Mouse (Mus musculus) frontal cortex, postnatal 36 days (tissue): ENCODE data around the gene Lrriq3.

Experiments used
- DNase-seq, 2 experiments: peaks; one replicate each; pipeline ENCODE4 v3.0.0; 2022; ENCODE audit warnings: low spot score in 2 of 2

Gene Lrriq3

GRCm38 (mm10) chr3:155093116-155093956 is at the start of gene Lrriq3, which contains the start of gene Fpgt:
Gene Lrriq3 (plus strand): TSS chr3:155093434.
Gene Fpgt (minus strand): TSS chr3:155093403.
- DNase-seq, result peak; percentile 88 to 91

GRCm38 (mm10) chr3:155052021-155052420 is 41.2 kb upstream of the Lrriq3 start:
- DNase-seq, result no peak

- no peak for DNase-seq
These were observed 40.0 kb upstream of the Lrriq3 start for GRCm38 (mm10) chr3:155053189-155053588.

- no peak for DNase-seq
These were observed 37.9 kb upstream of the Lrriq3 start, which contains the start of gene Tnni3k for GRCm38 (mm10) chr3:155055231-155055916. Gene Tnni3k (minus strand): TSS chr3:155055407.

GRCm38 (mm10) chr3:155056606-155057005 is 36.6 kb upstream of the Lrriq3 start:
- DNase-seq, result no peak

GRCm38 (mm10) chr3:155057566-155057965 is 35.7 kb upstream of the Lrriq3 start:
- DNase-seq, result no peak

GRCm38 (mm10) chr3:155058800-155059448 is 34.3 kb upstream of the Lrriq3 start:
- no peak for DNase-seq

- DNase-seq, result no peak
These were observed 33.8 kb upstream of the Lrriq3 start for GRCm38 (mm10) chr3:155059449-155059822.

GRCm38 (mm10) chr3:155077908-155078307 is 15.3 kb upstream of the Lrriq3 start:
- no peak for DNase-seq

GRCm38 (mm10) chr3:155092081-155092480 is 1.2 kb upstream of the Lrriq3 start:
- no peak for DNase-seq

- DNase-seq, result no peak
These were observed 6.0 kb downstream of the Lrriq3 start for GRCm38 (mm10) chr3:155099266-155099665.

- DNase-seq, result no peak
These were observed 12.7 kb downstream of the Lrriq3 start for GRCm38 (mm10) chr3:155105957-155106356.

GRCm38 (mm10) chr3:155137737-155138136 is 44.5 kb downstream of the Lrriq3 start:
- DNase-seq, result peak in 1 of 2 experiments; percentile 7

GRCm38 (mm10) chr3:155141047-155141446 is 47.8 kb downstream of the Lrriq3 start:
- no peak for DNase-seq

- no peak for DNase-seq
These were observed 51.1 kb downstream of the Lrriq3 start for GRCm38 (mm10) chr3:155144368-155144767.

GRCm38 (mm10) chr3:155161842-155162241 is 68.6 kb downstream of the Lrriq3 start:
- DNase-seq, result no peak

GRCm38 (mm10) chr3:155180303-155180902 is 87.2 kb downstream of the Lrriq3 start:
- no peak for DNase-seq

GRCm38 (mm10) chr3:155186456-155186855 is 93.2 kb downstream of the Lrriq3 start:
- no peak for DNase-seq

- DNase-seq, result no peak
These were observed 95.6 kb downstream of the Lrriq3 start for GRCm38 (mm10) chr3:155188857-155189256.

- no peak for DNase-seq
These were observed 141.7 kb downstream of the Lrriq3 start for GRCm38 (mm10) chr3:155234919-155235318.

- DNase-seq, result peak in 1 of 2 experiments; percentile 22
These were observed 142.3 kb downstream of the Lrriq3 start for GRCm38 (mm10) chr3:155235502-155235901.
